Mouse (Mus musculus): ENCODE data around the gene Itga4. TPM values are rescaled to one million over a fixed set of nuclear protein-coding genes. Genes with fewer than 3 reads are reported as not detected.

The Itga4 gene
- total RNA-seq, 2 experiments from 2014 or later: 25.2 to 26.9 TPM

Other genes with a start within 250 kb of the Itga4 start
- gene Neurod1, start 201.3 kb downstream of the Itga4 start, total RNA-seq (2021): 10 to 100 TPM; 29.4 to 30.7 TPM
- gene Cerkl, start 201.4 kb downstream of the Itga4 start, total RNA-seq (2021): 1 to 10 TPM; 7.8 to 8.4 TPM

Measured in layer of hippocampus, adult 18-20 months (tissue).